Mouse (Mus musculus) neural tube, embryonic 12.5 days (tissue): ENCODE results near the gene Spp2. TPM values are rescaled to one million over a fixed set of nuclear protein-coding genes. Genes with fewer than 3 reads are reported as not detected.

Experiments
- ATAC-seq: fragments of 200-750 bp; cut with Nextera tagmentation; 2 replicates; pipeline ENCODE4 v1.8.0; 2017; ENCODE audit warnings: low read depth, mild to moderate bottlenecking, moderate TSS enrichment, moderate library complexity; ENCODE audit not compliant: low FRiP score
- H3K27ac ChIP-seq: fragments of 300-500 bp; sonication (generic); 2 replicates; pipeline ENCODE4 v1.5.1; 2016
- H3K27me3 ChIP-seq: fragments of 300-500 bp; sonication (generic); replicated peaks from 2 replicates; pipeline ENCODE4 v1.6.1; 2016; ENCODE audit warnings: mild to moderate bottlenecking
- H3K36me3 ChIP-seq: fragments of 300-500 bp; sonication (generic); 2 replicates; pipeline ENCODE4 v1.6.1; 2016; ENCODE audit warnings: mild to moderate bottlenecking
- H3K4me1 ChIP-seq: fragments of 300-500 bp; sonication (generic); 2 replicates; pipeline ENCODE4 v1.6.1; 2016
- H3K4me2 ChIP-seq: fragments of 300-500 bp; sonication (generic); replicated peaks from 2 replicates; pipeline ENCODE4 v1.6.1; 2016; ENCODE audit warnings: mild to moderate bottlenecking
- H3K4me3 ChIP-seq: fragments of 300-500 bp; sonication (generic); 2 replicates; pipeline ENCODE4 v1.5.1; 2016
- H3K9ac ChIP-seq: fragments of 300-500 bp; sonication (generic); 2 replicates; pipeline ENCODE4 v1.6.1; 2016; ENCODE audit warnings: mild to moderate bottlenecking
- H3K9me3 ChIP-seq: fragments of 300-500 bp; sonication (generic); 2 replicates; pipeline ENCODE4 v1.6.1; 2016; ENCODE audit warnings: mild to moderate bottlenecking
- WGBS: fragments of 180-500 bp; shearing (Covaris S2); methylation state at CpG from one replicate; pipeline ENCODE4 v1.1.7; 2016; 5-methylcytosine and 5-hydroxymethylcytosine counted together
- polyA plus RNA-seq: library from polyadenylated mRNA; unstranded; fragments of >200 nt; fragmentation: Nextera tagmentation; extraction: Ambion mirVana; gene quantifications from 2 replicates; pipeline ENCODE4 v1.2.1, GENCODE M21; 2016

Spp2 gene
- polyA plus RNA-seq, 1 experiment from 2014 or later = not detected

DNA sequence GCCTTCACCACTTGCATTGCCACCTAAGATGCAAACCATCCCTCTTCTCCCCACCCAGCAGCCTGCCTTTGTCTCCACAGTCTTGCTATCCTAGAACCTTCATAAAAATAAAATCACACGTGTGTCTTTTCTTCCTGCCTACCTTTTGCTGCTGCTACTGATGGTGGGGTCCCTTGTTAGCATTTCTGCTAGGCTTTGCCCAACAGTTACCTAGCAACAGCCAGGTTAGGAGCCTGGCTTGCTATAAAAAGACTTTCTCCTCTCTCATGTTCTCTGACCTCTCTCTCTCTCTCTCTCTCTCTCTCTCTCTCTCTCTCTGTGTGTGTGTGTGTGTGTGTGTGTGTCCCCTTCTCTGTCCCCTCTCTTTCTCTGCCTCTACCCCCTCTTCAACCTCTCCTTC lies 54.3 kb downstream of the Spp2 start:
- Histone ChIP-seq H3K27me3 (no peaks in the 10 kb centered on the region), H3K36me3 (no peaks in the 10 kb centered on the region), H3K4me2 (no peak overlapping the region), H3K9ac (no peak overlapping the region), H3K4me1 (peaks cover 5% of the 10 kb centered on the region; the same call in 1 of the 2 replicates), H3K27ac (no peak overlapping the region), H3K4me3 (no peak overlapping the region), H3K9me3 (no peaks in the 10 kb centered on the region)
- no peak for ATAC-seq
- 35% methylated on average over 1 of the region's 1 CpGs for WGBS

DNA sequence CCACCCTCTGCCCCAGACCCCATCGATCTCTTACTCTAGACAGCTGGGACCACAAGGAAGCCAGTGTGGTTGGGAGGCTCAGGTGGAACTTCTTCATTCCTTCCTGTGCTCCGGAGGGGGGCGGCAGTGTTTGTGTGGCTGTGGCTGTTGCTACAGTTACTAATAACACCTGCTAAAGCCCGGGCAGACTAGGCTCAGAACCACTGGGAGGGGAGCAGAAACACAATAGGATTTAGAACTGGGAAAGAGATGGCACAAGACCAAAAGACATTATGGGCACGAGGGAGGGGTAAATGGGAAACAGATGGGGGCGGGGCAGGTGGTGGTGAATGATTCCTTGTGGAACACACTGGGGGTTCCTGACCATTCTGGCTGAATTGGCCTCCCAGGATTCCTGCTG lies 55.7 kb downstream of the Spp2 start:
- Histone ChIP-seq H3K9ac (no peak overlapping the region), H3K4me2 (no peak overlapping the region), H3K4me1 (peaks cover 5% of the 10 kb centered on the region; the same call in 1 of the 2 replicates), H3K4me3 (no peak overlapping the region), H3K36me3 (no peaks in the 10 kb centered on the region), H3K9me3 (no peaks in the 10 kb centered on the region), H3K27me3 (no peaks in the 10 kb centered on the region), H3K27ac (no peak overlapping the region)
- 45% methylated on average over 6 of the region's 6 CpGs for WGBS
- ATAC-seq = no peak

DNA sequence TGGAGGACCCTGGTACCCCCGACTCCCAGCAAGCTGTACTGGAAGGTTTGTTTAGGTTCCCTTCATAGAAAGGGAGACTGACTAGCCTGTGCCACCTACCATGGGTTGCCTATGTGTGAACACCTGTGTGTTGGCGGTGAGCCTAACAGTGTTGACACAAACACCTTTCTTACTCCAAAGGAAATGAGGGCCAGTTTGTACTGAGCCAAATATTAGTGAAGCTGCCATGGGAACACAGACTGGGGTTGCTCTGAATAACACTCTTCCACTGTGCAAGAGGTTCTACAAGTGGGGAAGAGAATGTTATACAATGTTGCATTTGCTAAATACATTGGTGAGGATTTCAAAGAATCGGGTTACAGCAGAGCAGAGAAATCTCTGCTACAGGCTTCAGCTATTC lies 56.5 kb downstream of the Spp2 start:
- Histone ChIP-seq H3K27me3 (no peaks in the 10 kb centered on the region), H3K9ac (no peak overlapping the region), H3K27ac (no peak overlapping the region), H3K4me2 (no peak overlapping the region), H3K4me3 (no peak overlapping the region), H3K4me1 (peaks cover 5% of the 10 kb centered on the region; the same call in 1 of the 2 replicates), H3K36me3 (no peaks in the 10 kb centered on the region), H3K9me3 (no peaks in the 10 kb centered on the region)
- no peak for ATAC-seq
- 90% methylated on average over 3 of the region's 3 CpGs for WGBS

DNA sequence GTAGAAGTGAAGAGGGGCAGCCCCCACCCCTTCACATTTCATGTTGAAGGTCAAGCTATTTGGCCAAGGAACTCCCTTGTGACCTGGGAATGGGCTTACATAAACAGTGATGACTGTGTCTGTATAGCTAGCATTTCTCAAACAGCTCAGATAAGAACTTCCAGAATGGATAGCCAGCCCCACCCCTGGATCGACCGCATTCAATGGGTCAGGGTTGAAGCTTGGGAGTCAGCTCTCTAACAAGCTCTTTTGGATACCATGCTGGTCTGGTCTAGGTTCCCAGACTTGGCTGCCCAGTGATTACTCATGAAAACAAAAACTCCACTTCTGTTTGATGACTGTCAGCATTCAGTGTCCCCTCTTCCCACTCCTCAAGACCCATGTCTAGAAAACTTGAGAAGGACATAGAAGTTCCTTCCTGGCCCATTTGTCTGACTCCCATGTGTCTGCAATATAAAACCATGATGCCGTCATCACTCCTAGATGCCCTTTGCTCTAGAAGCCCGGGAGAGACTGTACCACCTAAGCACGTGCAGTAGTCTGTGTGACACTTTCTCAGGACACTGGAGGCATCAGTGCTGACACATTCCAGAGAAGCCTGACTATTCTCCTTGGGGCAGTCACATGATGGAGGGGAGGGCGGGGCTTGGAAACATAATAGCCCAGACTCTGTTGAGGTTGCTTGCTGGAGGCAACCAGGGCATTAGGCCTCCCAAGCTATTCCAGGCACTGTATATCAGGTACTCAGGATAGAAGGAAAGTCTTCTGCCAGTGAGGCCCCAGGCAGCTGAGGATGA lies 57.5 kb downstream of the Spp2 start:
- ATAC-seq = no peak
- 85% methylated on average over 6 of the region's 6 CpGs for WGBS

DNA sequence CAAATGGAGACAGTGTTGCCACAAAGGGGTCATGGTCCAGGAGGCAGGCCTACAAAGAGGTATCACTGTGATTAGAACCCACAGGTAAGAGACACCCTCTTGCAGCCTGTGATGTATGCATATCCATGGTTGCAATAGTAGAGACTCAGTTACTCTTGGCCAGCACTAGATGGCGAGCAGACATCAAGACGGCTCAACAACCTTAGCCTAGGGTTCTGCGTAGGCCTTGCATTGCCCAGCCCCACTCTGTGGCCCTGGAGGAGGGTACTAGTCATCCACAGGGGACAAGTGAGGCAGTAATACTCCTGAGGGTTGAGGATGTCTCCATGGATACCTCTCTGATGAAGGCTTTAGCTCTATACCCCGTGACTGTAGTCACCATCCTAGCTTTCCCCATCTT lies 59.0 kb downstream of the Spp2 start:
- Histone ChIP-seq H3K27ac (no peak overlapping the region), H3K36me3 (no peaks in the 10 kb centered on the region), H3K4me3 (no peak overlapping the region), H3K4me1 (peaks cover 5% of the 10 kb centered on the region; the same call in 1 of the 2 replicates), H3K9me3 (no peaks in the 10 kb centered on the region), H3K4me2 (no peak overlapping the region), H3K9ac (no peak overlapping the region), H3K27me3 (no peaks in the 10 kb centered on the region)
- WGBS = 77% methylated on average over 4 of the region's 4 CpGs
- no peak for ATAC-seq

More for the DNA sequence above, 57.5 kb downstream of the Spp2 start:
- Histone ChIP-seq H3K4me1 (peaks cover 5% of the 10 kb centered on the region; the same call in 1 of the 2 replicates), H3K9me3 (no peaks in the 10 kb centered on the region), H3K4me3 (no peak overlapping the region), H3K27ac (no peak overlapping the region), H3K4me2 (no peak overlapping the region), H3K36me3 (no peaks in the 10 kb centered on the region), H3K27me3 (no peaks in the 10 kb centered on the region), H3K9ac (no peak overlapping the region)

DNA sequence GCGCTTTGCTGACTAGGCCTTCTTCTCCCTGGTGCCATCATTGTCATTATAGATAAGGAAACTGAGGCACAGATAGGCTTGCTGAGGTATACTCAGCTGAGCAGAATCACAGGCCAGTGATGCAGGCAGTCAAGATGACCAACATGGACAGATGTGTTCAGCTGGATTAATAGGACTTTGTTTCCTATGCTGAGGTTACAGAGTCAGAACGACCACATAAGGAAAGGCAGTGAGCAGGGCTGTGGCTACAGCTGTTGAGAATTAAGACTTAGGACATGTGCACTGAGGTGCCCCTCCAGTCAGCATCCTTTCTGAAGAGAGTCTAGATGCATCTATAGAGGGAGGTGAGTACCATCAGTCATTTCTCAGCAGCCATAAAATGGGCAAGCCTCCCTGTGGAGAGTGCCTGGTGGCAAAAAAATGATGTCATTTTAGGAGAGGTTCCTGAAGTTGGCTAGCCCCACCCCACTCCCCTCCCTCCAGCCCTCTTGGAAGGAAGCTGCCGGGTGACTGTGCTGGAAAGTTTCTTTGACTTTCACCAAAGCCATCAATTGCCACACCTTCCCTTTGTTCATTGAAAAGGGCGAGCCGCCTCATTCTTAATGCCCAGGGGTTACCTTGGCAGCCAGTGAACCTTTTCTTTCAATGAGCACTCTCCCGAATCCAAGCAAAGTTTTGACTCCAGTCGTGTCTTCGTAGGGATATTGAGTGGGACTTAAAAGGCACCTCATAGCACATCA lies 59.7 kb downstream of the Spp2 start:
- WGBS = 73% methylated on average over 8 of the region's 8 CpGs

DNA sequence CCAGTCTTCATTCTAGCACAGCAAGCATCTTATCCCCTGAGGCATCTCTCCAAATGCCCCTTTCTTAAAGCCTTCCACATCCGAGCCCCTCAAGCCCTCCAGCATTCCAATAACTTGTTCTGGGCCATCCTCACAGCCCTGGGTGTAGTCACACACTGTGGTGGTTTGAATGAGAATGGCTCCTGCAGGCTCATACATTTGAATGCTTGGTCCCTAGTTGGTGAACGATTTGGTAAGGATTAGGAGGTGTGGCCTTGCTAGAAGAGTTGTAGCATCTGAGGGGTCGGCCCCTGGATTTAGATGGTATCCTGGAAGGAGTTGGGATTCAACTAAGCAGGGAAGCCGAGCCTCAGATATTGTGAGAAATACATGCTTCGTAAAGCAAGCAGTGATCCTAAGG lies 61.1 kb downstream of the Spp2 start:
- 85% methylated on average over 5 of the region's 5 CpGs for WGBS
- no peak for ATAC-seq
- H3K4me1 ChIP-seq = no peaks in the 10 kb centered on the region
- H3K36me3 ChIP-seq = no peaks in the 10 kb centered on the region
- H3K27ac ChIP-seq = no peak overlapping the region
- no peak overlapping the region for H3K9ac ChIP-seq
- no peaks in the 10 kb centered on the region for H3K27me3 ChIP-seq
- no peak overlapping the region for H3K4me2 ChIP-seq
- H3K4me3 ChIP-seq = no peak overlapping the region
- H3K9me3 ChIP-seq = no peaks in the 10 kb centered on the region

More for the DNA sequence above, 59.7 kb downstream of the Spp2 start:
- Histone ChIP-seq H3K36me3 (no peaks in the 10 kb centered on the region), H3K9ac (no peak overlapping the region), H3K9me3 (no peaks in the 10 kb centered on the region), H3K4me3 (no peak overlapping the region), H3K27ac (no peak overlapping the region), H3K4me2 (no peak overlapping the region), H3K27me3 (no peaks in the 10 kb centered on the region), H3K4me1 (peaks cover 5% of the 10 kb centered on the region; the same call in 1 of the 2 replicates)
- ATAC-seq = no peak

DNA sequence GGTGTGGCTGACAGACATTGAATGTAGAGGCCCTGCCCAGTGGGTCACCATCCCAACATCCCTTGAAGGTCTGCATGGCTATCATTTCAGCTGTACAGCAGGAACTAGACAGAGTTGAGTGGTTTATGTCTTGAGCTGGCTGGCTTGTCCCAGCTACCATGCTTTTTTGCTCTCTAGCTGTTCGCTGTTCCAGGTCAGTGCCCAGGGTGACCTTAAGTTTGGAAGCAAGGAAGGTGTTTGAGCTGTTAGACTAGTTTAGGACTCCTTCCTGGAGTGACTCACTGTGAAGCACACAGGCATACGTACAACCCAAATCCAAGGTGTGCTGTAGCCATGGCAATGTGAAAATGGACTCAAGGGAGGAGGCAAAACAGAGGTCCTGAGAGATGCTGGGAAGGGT lies 61.6 kb downstream of the Spp2 start:
- no peak for ATAC-seq
- Histone ChIP-seq H3K9me3 (no peaks in the 10 kb centered on the region), H3K27me3 (no peaks in the 10 kb centered on the region), H3K4me1 (no peaks in the 10 kb centered on the region), H3K36me3 (no peaks in the 10 kb centered on the region), H3K4me3 (no peak overlapping the region), H3K4me2 (no peak overlapping the region), H3K27ac (no peak overlapping the region), H3K9ac (no peak overlapping the region)
- WGBS = 93% methylated on average over 2 of the region's 2 CpGs

DNA sequence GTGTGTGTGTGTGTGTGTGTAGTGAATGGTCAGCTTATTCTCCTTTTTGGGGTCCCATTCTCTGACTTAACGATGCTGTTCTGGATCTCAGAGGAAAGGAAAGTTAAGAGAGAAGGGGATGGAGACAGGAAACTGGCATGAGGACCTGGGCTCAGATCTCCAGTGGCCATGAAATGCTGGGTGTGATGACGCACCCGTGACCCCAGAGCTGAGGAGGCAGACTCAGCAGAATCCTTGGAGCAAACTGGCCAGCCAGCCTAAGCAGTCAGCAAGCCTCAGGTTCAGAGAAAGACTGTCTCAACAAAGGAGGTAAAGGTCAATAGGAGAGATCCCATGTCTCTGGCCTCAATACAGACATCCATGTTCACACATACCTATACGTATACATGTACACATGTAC lies 63.0 kb downstream of the Spp2 start:
- Histone ChIP-seq H3K4me2 (no peak overlapping the region), H3K4me3 (no peak overlapping the region), H3K9ac (no peak overlapping the region), H3K36me3 (no peaks in the 10 kb centered on the region), H3K9me3 (no peaks in the 10 kb centered on the region), H3K27me3 (no peaks in the 10 kb centered on the region), H3K4me1 (no peaks in the 10 kb centered on the region), H3K27ac (no peak overlapping the region)
- ATAC-seq = no peak
- 91% methylated on average over 4 of the region's 4 CpGs for WGBS

DNA sequence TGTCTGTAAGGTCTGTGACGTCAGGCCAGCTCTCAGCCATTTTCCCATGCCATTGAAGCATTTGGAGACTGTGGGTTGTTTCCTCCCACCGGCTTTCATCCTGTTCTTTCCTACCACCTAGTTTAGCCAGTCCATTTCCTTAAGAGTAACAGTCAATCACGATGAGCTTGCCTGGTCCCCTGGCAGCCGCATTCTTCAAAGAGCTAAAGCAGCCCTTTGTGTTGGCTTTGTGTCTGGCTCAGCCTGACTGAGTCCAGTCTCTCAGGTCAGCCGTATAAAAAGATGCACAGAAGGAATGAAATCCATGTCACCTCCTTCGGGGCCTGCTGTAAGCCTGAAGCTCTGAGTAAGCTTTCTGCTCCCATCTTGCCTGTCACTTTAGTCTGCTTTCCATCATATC lies 65.5 kb downstream of the Spp2 start:
- ATAC-seq = no peak
- 0 out of 2 replicates have a peak, but pooled peaks cover 3% of the 10 kb centered on the region for H3K4me1 ChIP-seq
- no peaks in the 10 kb centered on the region for H3K36me3 ChIP-seq
- H3K27ac ChIP-seq = no peak overlapping the region
- no peak overlapping the region for H3K4me2 ChIP-seq
- no peak overlapping the region for H3K9ac ChIP-seq
- H3K4me3 ChIP-seq = no peak overlapping the region
- 25% methylated on average over 6 of the region's 6 CpGs for WGBS
- H3K9me3 ChIP-seq = no peaks in the 10 kb centered on the region
- no peaks in the 10 kb centered on the region; the same call in 1 of the 2 replicates for H3K27me3 ChIP-seq

DNA sequence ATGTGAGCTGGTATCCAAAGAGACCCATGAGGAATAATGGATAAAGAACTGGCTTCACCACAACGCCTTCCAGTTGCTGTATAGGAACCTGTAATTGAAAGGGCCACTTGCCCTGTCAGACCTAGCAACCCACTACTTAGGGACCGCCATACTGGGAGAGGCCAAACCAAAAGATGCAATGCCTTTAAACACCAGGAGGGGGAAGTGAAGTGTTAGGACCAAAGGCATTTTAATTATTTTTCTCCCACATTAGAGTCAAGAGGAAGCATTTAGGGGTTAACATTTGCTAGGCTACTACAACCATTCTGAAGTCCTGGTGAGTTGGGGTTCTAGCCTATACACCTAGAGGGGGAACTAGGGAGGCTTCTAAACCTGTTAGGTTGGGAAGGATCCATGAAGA lies 67.1 kb downstream of the Spp2 start:
- 66% methylated on average over 2 of the region's 2 CpGs for WGBS

DNA sequence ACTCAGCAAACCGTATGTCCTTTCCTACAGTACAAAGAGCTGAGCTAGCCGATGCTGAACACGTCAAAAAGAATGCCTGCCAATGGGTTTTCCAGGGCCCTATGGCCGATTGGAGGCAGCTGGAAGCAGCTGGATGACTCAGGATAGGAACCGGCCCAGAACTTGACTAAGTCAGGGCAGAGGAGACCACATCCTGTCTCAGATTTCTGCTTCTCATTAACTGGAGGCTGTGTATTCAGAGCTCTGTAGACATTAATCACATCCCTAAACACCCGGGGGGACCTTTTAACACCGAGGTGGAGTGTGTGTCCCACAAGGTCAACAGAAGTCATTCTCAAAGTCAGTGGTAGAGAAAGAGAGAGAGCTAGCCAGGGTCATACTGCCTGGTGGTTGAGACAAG lies 67.8 kb downstream of the Spp2 start:
- no peaks in the 10 kb centered on the region; the same call in 1 of the 2 replicates for H3K27me3 ChIP-seq
- no peaks in the 10 kb centered on the region for H3K9me3 ChIP-seq
- 53% methylated on average over 7 of the region's 7 CpGs for WGBS
- H3K27ac ChIP-seq = no peak overlapping the region
- no peaks in the 10 kb centered on the region for H3K36me3 ChIP-seq
- H3K9ac ChIP-seq = no peak overlapping the region
- no peak overlapping the region for H3K4me2 ChIP-seq
- ATAC-seq = no peak
- H3K4me3 ChIP-seq = no peak overlapping the region
- H3K4me1 ChIP-seq = peaks cover 9% of the 10 kb centered on the region; the same call in 1 of the 2 replicates

More for the DNA sequence above, 67.1 kb downstream of the Spp2 start:
- no peak overlapping the region for H3K4me2 ChIP-seq
- H3K9me3 ChIP-seq = no peaks in the 10 kb centered on the region
- no peak overlapping the region for H3K9ac ChIP-seq
- no peak overlapping the region for H3K4me3 ChIP-seq
- no peaks in the 10 kb centered on the region for H3K36me3 ChIP-seq
- H3K4me1 ChIP-seq = peaks cover 9% of the 10 kb centered on the region; the same call in 1 of the 2 replicates
- ATAC-seq = no peak
- no peak overlapping the region for H3K27ac ChIP-seq
- H3K27me3 ChIP-seq = no peaks in the 10 kb centered on the region; the same call in 1 of the 2 replicates
